Mouse (Mus musculus) MEL (cell line): ENCODE results near the gene Bcl11b. TPM values are rescaled to one million over a fixed set of nuclear protein-coding genes. Genes with fewer than 3 reads are reported as not detected.

Source experiments
- DNase-seq: peaks from one replicate; pipeline ENCODE4 v3.0.0; 2011; ENCODE audit warnings: low read depth, low spot score
- H3K27ac ChIP-seq: 2 replicates; pipeline ENCODE4 v1.5.1; 2012; ENCODE audit warnings: low read depth, mild to moderate bottlenecking, control low read depth, low read length, moderate library complexity; ENCODE audit not compliant: control insufficient read depth
- H3K27me3 ChIP-seq, 2 experiments: fragments of 150-350 bp in 1 of 2; sonication (generic) in 1 of 2; 2 replicates each; pipeline ENCODE4 v1.6.1; 2012; ENCODE audit warnings: low read length in 2 of 2, mild to moderate bottlenecking in 2 of 2, improper control_type of control experiment in 1 of 2, moderate library complexity in 1 of 2; ENCODE audit not compliant: insufficient read depth in 2 of 2, control insufficient read depth in 1 of 2
- H3K36me3 ChIP-seq, 2 experiments: 2 replicates each; pipeline ENCODE4 v1.6.1; 2012 to 2014; ENCODE audit warnings: low read length in 2 of 2, improper control_type of control experiment in 1 of 2, inconsistent platforms in 1 of 2, mild to moderate bottlenecking in 1 of 2; ENCODE audit not compliant: insufficient read depth in 2 of 2, control insufficient read depth in 1 of 2
- H3K4me1 ChIP-seq, 2 experiments: fragments of 150-350 bp in 1 of 2; sonication (generic) in 1 of 2; 2 replicates each; pipeline ENCODE4 v1.6.1; 2012; ENCODE audit warnings: low read length in 2 of 2, improper control_type of control experiment in 1 of 2, mild to moderate bottlenecking in 1 of 2; ENCODE audit not compliant: insufficient read depth in 2 of 2, control insufficient read depth in 1 of 2
- H3K4me3 ChIP-seq, 2 experiments: fragments of 150-350 bp in 1 of 2; sonication (generic) in 1 of 2; 2 replicates each; pipeline ENCODE4 v1.5.1; 2012; ENCODE audit warnings: low read depth in 2 of 2, low read length in 2 of 2, mild to moderate bottlenecking in 2 of 2, moderate library complexity in 2 of 2, control low read depth in 1 of 2, improper control_type of control experiment in 1 of 2; ENCODE audit not compliant: control insufficient read depth in 1 of 2, insufficient read depth in 1 of 2
- H3K79me2 ChIP-seq: 2 replicates; pipeline ENCODE4 v1.6.1; 2012; ENCODE audit warnings: mild to moderate bottlenecking, low read length, moderate library complexity; ENCODE audit not compliant: control insufficient read depth, poor library complexity, insufficient read depth
- H3K9ac ChIP-seq: 2 replicates; pipeline ENCODE4 v1.6.1; 2012; ENCODE audit warnings: low read depth, mild to moderate bottlenecking, control low read depth, low read length, moderate library complexity; ENCODE audit not compliant: control insufficient read depth, poor library complexity, severe bottlenecking
- H3K9me3 ChIP-seq: fragments of 150-350 bp; sonication (generic); replicated peaks from 2 replicates; pipeline ENCODE4 v1.6.1; 2012; ENCODE audit warnings: mild to moderate bottlenecking, low read length, improper control_type of control experiment, moderate library complexity; ENCODE audit not compliant: insufficient read depth
- CHD1 ChIP-seq: IDR thresholded peaks from 2 replicates; pipeline ENCODE4 v1.6.1; 2012; ENCODE audit warnings: low read depth, mild to moderate bottlenecking, inconsistent platforms, low read length, improper control_type of control experiment
- CTCF ChIP-seq, 3 experiments: IDR thresholded peaks in 2 of 3; conservative IDR thresholded peaks in 1 of 3; 2 replicates each; pipeline ENCODE4 v1.5.1; 2011 to 2012; ENCODE audit warnings: low read length in 3 of 3, low read depth in 2 of 3, mild to moderate bottlenecking in 2 of 3, improper control_type of control experiment in 1 of 3, inconsistent platforms in 1 of 3, mixed read lengths in 1 of 3, moderate library complexity in 1 of 3; ENCODE audit not compliant: control insufficient read depth in 1 of 3, insufficient read depth in 1 of 3, poor library complexity in 1 of 3, severe bottlenecking in 1 of 3
- E2F4 ChIP-seq: IDR thresholded peaks from 2 replicates; pipeline ENCODE4 v1.6.1; 2011; ENCODE audit warnings: low read depth, low read length, improper control_type of control experiment, borderline replicate concordance
- ELF1 ChIP-seq: IDR thresholded peaks from 2 replicates; pipeline ENCODE4 v1.6.1; 2014; ENCODE audit warnings: low read depth, mild to moderate bottlenecking, inconsistent platforms, low read length, improper control_type of control experiment, moderate library complexity
- ETS1 ChIP-seq: IDR thresholded peaks from 2 replicates; pipeline ENCODE4 v1.6.1; 2012; ENCODE audit warnings: low read depth, mild to moderate bottlenecking, inconsistent platforms, low read length, improper control_type of control experiment, moderate library complexity
- GABPA ChIP-seq: IDR thresholded peaks from 2 replicates; pipeline ENCODE4 v1.6.1; 2012; ENCODE audit warnings: low read depth, mild to moderate bottlenecking, inconsistent platforms, low read length, improper control_type of control experiment, moderate library complexity
- MAZ ChIP-seq: IDR thresholded peaks from 2 replicates; pipeline ENCODE4 v1.6.1; 2012; ENCODE audit warnings: low read depth, mild to moderate bottlenecking, inconsistent platforms, low read length, improper control_type of control experiment
- MXI1 ChIP-seq: IDR thresholded peaks from 2 replicates; pipeline ENCODE4 v1.6.1; 2011; ENCODE audit warnings: mild to moderate bottlenecking, low read depth, low read length, improper control_type of control experiment
- NELFE ChIP-seq: IDR thresholded peaks from 2 replicates; pipeline ENCODE4 v1.6.1; 2011; ENCODE audit warnings: low read depth, low read length, improper control_type of control experiment
- NRF1 ChIP-seq: IDR thresholded peaks from 2 replicates; pipeline ENCODE4 v1.6.1; 2014; ENCODE audit warnings: low read depth, mild to moderate bottlenecking, inconsistent platforms, low read length, improper control_type of control experiment, moderate library complexity; ENCODE audit not compliant: poor library complexity, insufficient read depth, severe bottlenecking
- POLR2AphosphoS5 ChIP-seq: IDR thresholded peaks from 2 replicates; pipeline ENCODE4 v1.6.1; 2012; ENCODE audit warnings: low read depth, borderline replicate concordance, mild to moderate bottlenecking, inconsistent platforms, low read length, moderate library complexity, mixed read lengths
- RAD21 ChIP-seq: IDR thresholded peaks from 2 replicates; pipeline ENCODE4 v1.6.1; 2011; ENCODE audit warnings: mild to moderate bottlenecking, low read depth, low read length, improper control_type of control experiment
- RCOR1 ChIP-seq: IDR thresholded peaks from 2 replicates; pipeline ENCODE4 v1.6.1; 2012; ENCODE audit warnings: low read depth, mild to moderate bottlenecking, inconsistent platforms, low read length, improper control_type of control experiment
- SIN3A ChIP-seq: IDR thresholded peaks from 2 replicates; pipeline ENCODE4 v1.6.1; 2012; ENCODE audit warnings: low read length, improper control_type of control experiment, inconsistent platforms
- SMC3 ChIP-seq: IDR thresholded peaks from 2 replicates; pipeline ENCODE4 v1.6.1; 2011; ENCODE audit warnings: low read depth, low read length, improper control_type of control experiment
- TAL1 ChIP-seq: IDR thresholded peaks from 2 replicates; pipeline ENCODE4 v1.6.1; 2012; ENCODE audit warnings: mild to moderate bottlenecking, inconsistent platforms, low read length, moderate library complexity, mixed read lengths
- TBP ChIP-seq: IDR thresholded peaks from 2 replicates; pipeline ENCODE4 v1.8.0; 2011; ENCODE audit warnings: low read depth, low read length, improper control_type of control experiment
- TCF12 ChIP-seq: IDR thresholded peaks from 2 replicates; pipeline ENCODE4 v1.6.1; 2014; ENCODE audit warnings: low read depth, mild to moderate bottlenecking, inconsistent platforms, low read length, improper control_type of control experiment, moderate library complexity
- UBTF ChIP-seq: IDR thresholded peaks from 2 replicates; pipeline ENCODE4 v1.6.1; 2012; ENCODE audit warnings: low read depth, mild to moderate bottlenecking, inconsistent platforms, low read length, improper control_type of control experiment, moderate library complexity, borderline replicate concordance; ENCODE audit not compliant: insufficient read depth
- ZKSCAN1 ChIP-seq: IDR thresholded peaks from 2 replicates; pipeline ENCODE4 v1.6.1; 2012; ENCODE audit warnings: low read depth, mild to moderate bottlenecking, inconsistent platforms, low read length, improper control_type of control experiment, moderate library complexity
- ZMIZ1 ChIP-seq: IDR thresholded peaks from 2 replicates; pipeline ENCODE4 v1.6.1; 2012; ENCODE audit warnings: low read depth, mild to moderate bottlenecking, inconsistent platforms, low read length, improper control_type of control experiment, moderate library complexity
- polyA plus RNA-seq, 2 experiments: library from polyadenylated mRNA; stranded (reverse) in 1 of 2; unstranded in 1 of 2; fragments of >175 nt in 1 of 2; fragments of >200 nt in 1 of 2; gene quantifications; 2 replicates each; pipeline versions ENCODE4 v1.2.1 to v1.2.4; 2012; ENCODE audit warnings: low replicate concordance in 2 of 2, low read depth in 1 of 2; ENCODE audit not compliant: insufficient read length in 2 of 2, insufficient read depth in 1 of 2, missing spikeins in 1 of 2
- total RNA-seq: library from RNA; depleted of rRNA; stranded (reverse); fragments of 300-350 nt; gene quantifications from 2 replicates; pipeline ENCODE4 v1.2.3, GENCODE M21; 2012

Bcl11b gene
- total and polyA plus RNA-seq, 3 experiments = not detected

DNA sequence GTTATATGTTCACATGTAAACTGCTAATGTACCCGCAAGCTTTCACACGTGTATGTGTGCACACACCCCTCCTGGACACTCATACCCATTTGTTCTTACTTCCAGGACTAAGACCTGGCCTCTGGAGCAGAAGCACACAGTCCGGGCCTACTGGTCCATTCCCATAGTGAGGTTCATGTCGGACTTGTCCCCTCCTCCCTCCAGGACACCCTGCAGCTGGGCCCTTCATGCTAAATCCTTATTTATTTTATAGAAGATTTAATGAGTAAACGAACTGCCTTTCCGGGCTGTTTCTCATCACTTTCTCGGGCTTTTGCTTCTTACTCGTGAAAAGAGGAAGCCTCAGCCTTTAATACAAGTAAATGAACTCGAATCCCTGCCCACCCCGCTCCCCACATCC, 54.0 kb downstream of the Bcl11b start:
- no peaks in the 10 kb centered on the region for H3K27me3 ChIP-seq
- no peak for TF ChIP-seq MAZ
- H3K9ac ChIP-seq = no peak overlapping the region
- no peak overlapping the region for H3K4me3 ChIP-seq
- no peaks in the 10 kb centered on the region for H3K4me1 ChIP-seq
- H3K36me3 ChIP-seq = no peaks in the 10 kb centered on the region
- no peaks in the 10 kb centered on the region for H3K79me2 ChIP-seq
- DNase-seq = no peak
- no peak overlapping the region for H3K27ac ChIP-seq
- H3K9me3 ChIP-seq = no peaks in the 10 kb centered on the region

DNA sequence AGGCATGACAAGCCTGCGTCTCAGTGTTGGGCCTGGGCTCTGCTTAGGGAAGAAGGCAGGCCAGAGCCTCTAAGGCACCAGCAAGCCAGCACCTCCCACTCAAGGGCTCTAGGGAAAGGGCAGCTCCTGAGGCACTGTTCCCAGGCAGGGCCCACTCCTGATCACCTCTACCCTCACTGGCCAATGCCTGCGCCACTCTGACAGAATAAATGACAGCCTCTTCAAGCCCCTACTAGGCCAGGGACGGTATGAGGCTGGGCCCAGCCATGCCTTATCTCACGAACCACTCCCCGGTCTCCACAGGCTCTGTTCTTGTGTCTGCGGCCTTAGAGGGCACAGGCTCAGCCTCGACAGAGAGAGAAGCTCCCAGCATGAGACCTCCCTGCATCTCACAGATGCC, 61.3 kb downstream of the Bcl11b start:
- Histone ChIP-seq H3K27me3 (no peaks in the 10 kb centered on the region), H3K9me3 (no peaks in the 10 kb centered on the region), H3K9ac (no peak overlapping the region), H3K4me1 (no peaks in the 10 kb centered on the region), H3K4me3 (no peak overlapping the region), H3K79me2 (no peaks in the 10 kb centered on the region), H3K27ac (no peak overlapping the region), H3K36me3 (no peaks in the 10 kb centered on the region)
- DNase-seq = no peak
- TF ChIP-seq ZMIZ1 (no peak), CHD1 (no peak), ETS1 (no peak), POLR2AphosphoS5 (no peak), SIN3A (no peak), RAD21 (no peak), MXI1 (no peak), CTCF (IDR thresholded peaks at IDR 0.05 in 2 of 3, conservative IDR thresholded peaks at IDR 0.05 in 1 of 3; ENCODE audit: control insufficient read depth in 1 of 3, insufficient read depth in 1 of 3, low read depth in 2 of 3, low read length in 3 of 3, poor library complexity in 1 of 3, severe bottlenecking in 1 of 3) (no peak), TCF12 (no peak), E2F4 (no peak), TAL1 (no peak), ELF1 (no peak)

DNA sequence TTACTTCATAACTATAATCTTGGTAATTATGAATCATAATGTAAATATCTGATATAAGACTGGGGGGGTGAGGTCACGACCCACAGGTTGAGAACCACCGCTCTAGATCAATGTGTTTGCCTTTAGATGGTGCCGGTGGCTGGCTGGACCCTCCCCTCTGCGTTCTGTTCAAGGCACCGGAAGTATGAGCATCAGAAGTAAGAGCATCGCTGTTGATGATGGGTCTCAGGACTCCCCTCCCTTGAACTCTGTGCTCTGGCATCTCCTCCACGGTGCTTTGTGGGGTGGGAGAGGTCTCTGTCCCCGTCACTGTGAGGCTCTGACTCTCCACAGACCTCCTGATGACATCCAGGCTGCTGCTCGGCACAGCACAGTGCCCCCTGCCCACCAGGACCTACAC, 62.6 kb downstream of the Bcl11b start:
- H3K4me3 ChIP-seq = no peak overlapping the region
- H3K36me3 ChIP-seq = no peaks in the 10 kb centered on the region
- TF ChIP-seq ELF1 (no peak), NRF1 (no peak), NELFE (no peak), TBP (no peak), GABPA (no peak), RCOR1 (no peak), UBTF (no peak), ZKSCAN1 (no peak), SIN3A (no peak), ZMIZ1 (no peak), POLR2AphosphoS5 (no peak), SMC3 (no peak)
- H3K27me3 ChIP-seq = no peaks in the 10 kb centered on the region
- no peak for DNase-seq
- H3K79me2 ChIP-seq = no peaks in the 10 kb centered on the region
- no peak overlapping the region for H3K9ac ChIP-seq
- no peak overlapping the region for H3K27ac ChIP-seq
- no peaks in the 10 kb centered on the region for H3K9me3 ChIP-seq
- no peaks in the 10 kb centered on the region for H3K4me1 ChIP-seq
